Mouse (Mus musculus): ENCODE data around the gene Defb21. TPM values are rescaled to one million over a fixed set of nuclear protein-coding genes. Genes with fewer than 3 reads are reported as not detected.

Gene Defb21
- total and polyA plus RNA-seq, 2 experiments from 2014 or later: not detected

DNA sequence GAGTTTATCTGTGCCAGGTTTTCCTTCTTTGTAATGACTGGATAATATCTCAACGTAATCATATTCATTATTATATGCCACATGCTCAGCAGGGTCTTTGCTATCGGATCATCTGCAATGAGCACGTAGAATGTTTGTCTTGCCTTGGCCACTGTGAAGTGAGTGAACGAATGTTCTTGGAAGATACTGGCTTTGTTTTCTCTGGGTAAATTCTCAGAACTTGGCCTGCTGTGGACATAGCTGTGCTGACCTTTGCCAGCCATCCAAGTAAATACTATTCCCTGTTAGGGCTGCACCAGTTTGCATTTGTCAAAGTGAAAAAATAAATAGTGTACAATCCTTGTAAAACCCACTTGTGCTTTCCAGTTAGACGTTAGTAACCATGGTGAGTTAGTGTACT is 24.4 kb upstream of the Defb21 start:
- no peak for DNase-seq (ENCODE audit: low spot score)
- no peak overlapping the region for H3K27ac ChIP-seq (ENCODE audit: low read depth, low read length)
- no peak overlapping the region for H3K9ac ChIP-seq (replicated peaks; ENCODE audit: low read length, poor library complexity, severe bottlenecking)
- H3K4me3 ChIP-seq (ENCODE audit: low read depth, low read length): no peak overlapping the region
- 79% methylated on average over 5 of the region's 5 CpGs for WGBS
- H3K4me2 ChIP-seq (ENCODE audit: low read depth, low read length, poor library complexity, severe bottlenecking): no peak overlapping the region
- H3K27me3 ChIP-seq (ENCODE audit: insufficient read depth, low read length): no peaks in the 10 kb centered on the region
- TF ChIP-seq CTCF (IDR thresholded peaks at IDR 0.05): no peak
- H3K4me1 ChIP-seq (ENCODE audit: insufficient read depth, low read length): no peaks in the 10 kb centered on the region
- H3K36me3 ChIP-seq (ENCODE audit: insufficient read depth, low read length): no peaks in the 10 kb centered on the region
- H3K9me3 ChIP-seq (ENCODE audit: low read length): no peaks in the 10 kb centered on the region
- ATAC-seq (ENCODE audit: low FRiP score): no peak

DNA sequence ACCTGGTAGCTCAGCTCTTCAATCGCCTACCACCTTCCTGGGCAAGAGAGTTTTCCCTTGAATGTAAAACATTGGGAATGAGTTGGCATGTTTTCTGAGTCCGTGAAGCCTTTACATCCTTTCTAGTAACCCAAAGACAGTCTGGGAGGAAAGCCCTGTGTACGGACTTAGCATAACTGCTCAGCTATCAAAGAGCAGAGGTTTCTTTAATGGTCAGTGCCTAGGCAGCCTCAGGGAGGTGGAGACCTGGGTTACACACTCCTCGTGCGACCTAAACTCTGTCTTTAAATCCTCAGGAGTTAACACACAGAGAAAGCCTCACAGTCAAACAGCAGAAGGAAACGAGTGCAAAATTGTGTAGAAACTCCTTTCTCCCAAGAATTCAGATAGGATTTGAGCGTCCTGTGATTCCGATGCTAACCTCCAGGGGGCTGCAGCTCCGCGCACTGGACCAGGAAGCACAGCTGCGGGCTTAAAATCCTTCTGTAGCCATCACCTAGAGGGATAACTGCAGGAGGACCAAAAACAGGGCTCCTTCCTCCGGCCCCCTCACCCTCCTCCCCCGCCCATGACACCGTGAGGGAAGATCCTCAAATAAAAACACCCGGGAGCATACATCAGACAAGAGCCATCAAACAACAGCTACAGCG is 18.6 kb upstream of the Defb21 start:
- no peak for ATAC-seq (ENCODE audit: low FRiP score)
- Histone ChIP-seq H3K4me3 (ENCODE audit: low read depth, low read length) (peak overlapping the region; percentile 14; the same call in 1 of the 2 replicates), H3K4me2 (ENCODE audit: low read depth, low read length, poor library complexity, severe bottlenecking) (peak overlapping the region; percentile 37)

DNA sequence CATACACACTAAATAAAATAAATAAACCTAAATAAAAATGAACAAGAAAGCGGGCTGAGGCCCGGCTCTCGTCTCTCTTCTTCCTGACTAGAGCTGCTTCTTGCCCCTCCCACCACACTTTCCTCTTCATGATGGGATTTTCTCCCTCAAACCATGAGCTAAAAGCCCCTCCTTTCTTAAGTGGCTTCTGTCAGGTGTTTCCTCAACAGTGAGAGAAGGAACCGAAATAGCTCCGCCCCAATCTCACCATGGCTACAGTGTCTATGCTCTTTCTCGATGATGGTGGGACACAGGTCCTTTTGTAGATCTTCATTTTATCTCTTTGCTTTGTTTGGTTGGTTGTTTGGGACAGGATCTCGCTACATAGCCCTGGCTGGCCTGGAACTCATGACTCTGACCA is 15.9 kb upstream of the Defb21 start:
- Histone ChIP-seq H3K9ac (replicated peaks; ENCODE audit: low read length, poor library complexity, severe bottlenecking) (no peak overlapping the region), H3K36me3 (ENCODE audit: insufficient read depth, low read length) (no peaks in the 10 kb centered on the region), H3K27me3 (ENCODE audit: insufficient read depth, low read length) (no peaks in the 10 kb centered on the region), H3K9me3 (ENCODE audit: low read length) (no peaks in the 10 kb centered on the region), H3K4me2 (ENCODE audit: low read depth, low read length, poor library complexity, severe bottlenecking) (no peak overlapping the region), H3K4me1 (ENCODE audit: insufficient read depth, low read length) (no peaks in the 10 kb centered on the region; the same call in 1 of the 2 replicates), H3K4me3 (ENCODE audit: low read depth, low read length) (no peak overlapping the region), H3K27ac (ENCODE audit: low read depth, low read length) (no peak overlapping the region)
- no peak for DNase-seq (ENCODE audit: low spot score)
- 91% methylated on average over 7 of the region's 7 CpGs for WGBS
- no peak for ATAC-seq (ENCODE audit: low FRiP score)
- no peak for TF ChIP-seq CTCF (IDR thresholded peaks at IDR 0.05)

More for the DNA sequence above, 18.6 kb upstream of the Defb21 start:
- no peak overlapping the region for H3K27ac ChIP-seq (ENCODE audit: low read depth, low read length)
- no peaks in the 10 kb centered on the region for H3K9me3 ChIP-seq (ENCODE audit: low read length)
- H3K9ac ChIP-seq (replicated peaks; ENCODE audit: low read length, poor library complexity, severe bottlenecking): 0 out of 2 replicates have a peak overlapping the region, but pooled peaks have one; percentile 29
- peak; percentile 72 for DNase-seq (ENCODE audit: low spot score)
- H3K4me1 ChIP-seq (ENCODE audit: insufficient read depth, low read length): no peaks in the 10 kb centered on the region; the same call in 1 of the 2 replicates
- H3K36me3 ChIP-seq (ENCODE audit: insufficient read depth, low read length): no peaks in the 10 kb centered on the region
- WGBS: 11% methylated on average over 16 of the region's 16 CpGs
- TF ChIP-seq CTCF (IDR thresholded peaks at IDR 0.05): peak; percentile 83
- no peaks in the 10 kb centered on the region for H3K27me3 ChIP-seq (ENCODE audit: insufficient read depth, low read length)

DNA sequence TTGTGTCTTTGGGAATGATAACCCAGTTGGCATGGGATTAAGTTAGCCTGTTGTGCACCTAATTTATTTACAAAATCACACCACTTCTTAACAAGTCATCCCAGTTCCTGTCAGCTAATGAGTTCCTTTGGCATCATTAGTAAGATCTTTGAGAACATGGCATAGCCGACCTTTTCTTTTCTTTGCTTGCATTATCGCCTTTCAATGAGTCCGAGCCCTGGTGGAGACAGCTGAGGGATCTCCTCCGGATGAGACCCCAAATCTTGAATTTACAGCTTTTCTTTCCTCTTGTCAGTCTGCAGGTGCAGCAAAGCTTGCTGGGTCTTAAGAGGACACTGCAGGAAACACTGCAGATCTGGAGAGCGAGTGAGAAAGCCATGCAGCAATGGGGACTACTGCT is 3.5 kb upstream of the Defb21 start, which contains the start of gene Gm17416:
Gene Gm17416, plus strand, starts transcription at position 301 of the 400 bp plus-strand sequence.
- no peak for TF ChIP-seq CTCF (IDR thresholded peaks at IDR 0.05)
- WGBS: 93% methylated on average over 5 of the region's 5 CpGs
- no peaks in the 10 kb centered on the region for H3K36me3 ChIP-seq (ENCODE audit: insufficient read depth, low read length)
- ATAC-seq (ENCODE audit: low FRiP score) (no peak), DNase-seq (ENCODE audit: low spot score) (no peak)
- H3K9me3 ChIP-seq (ENCODE audit: low read length): no peaks in the 10 kb centered on the region
- no peaks in the 10 kb centered on the region for H3K4me1 ChIP-seq (ENCODE audit: insufficient read depth, low read length)
- no peak within 1 kb of the TSS for H3K9ac ChIP-seq (replicated peaks; ENCODE audit: low read length, poor library complexity, severe bottlenecking)
- no peak within 1 kb of the TSS for H3K27ac ChIP-seq (ENCODE audit: low read depth, low read length)
- no peak within 1 kb of the TSS for H3K4me2 ChIP-seq (ENCODE audit: low read depth, low read length, poor library complexity, severe bottlenecking)
- no peak within 1 kb of the TSS for H3K4me3 ChIP-seq (ENCODE audit: low read depth, low read length)
- H3K27me3 ChIP-seq (ENCODE audit: insufficient read depth, low read length): no peaks in the 10 kb centered on the region

DNA sequence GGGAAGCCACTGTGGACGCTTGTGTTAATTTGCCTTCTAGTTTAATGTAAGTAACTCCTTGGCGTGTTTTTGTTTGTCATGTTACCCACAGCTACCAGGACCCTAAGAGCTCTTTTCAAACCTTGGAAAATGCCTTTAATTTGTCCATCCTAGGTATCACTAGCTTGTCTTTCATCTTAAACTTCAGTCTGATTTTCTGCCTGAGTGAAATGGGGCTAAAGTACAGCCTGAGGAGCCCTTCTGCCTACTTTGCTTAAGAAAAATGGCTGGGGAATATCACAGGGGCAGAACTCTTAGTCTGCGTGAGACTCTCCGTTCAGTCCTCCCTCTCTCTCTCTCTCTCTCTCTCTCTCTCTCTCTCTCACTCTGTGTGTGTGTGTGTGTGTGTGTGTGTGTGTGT is 2.7 kb upstream of the Defb21 start:
- Histone ChIP-seq H3K9me3 (ENCODE audit: low read length) (no peaks in the 10 kb centered on the region), H3K9ac (replicated peaks; ENCODE audit: low read length, poor library complexity, severe bottlenecking) (no peak overlapping the region), H3K4me1 (ENCODE audit: insufficient read depth, low read length) (no peaks in the 10 kb centered on the region), H3K27ac (ENCODE audit: low read depth, low read length) (no peak overlapping the region), H3K27me3 (ENCODE audit: insufficient read depth, low read length) (no peaks in the 10 kb centered on the region), H3K4me3 (ENCODE audit: low read depth, low read length) (no peak overlapping the region), H3K36me3 (ENCODE audit: insufficient read depth, low read length) (no peaks in the 10 kb centered on the region), H3K4me2 (ENCODE audit: low read depth, low read length, poor library complexity, severe bottlenecking) (no peak overlapping the region)
- no peak for TF ChIP-seq CTCF (IDR thresholded peaks at IDR 0.05)
- 83% methylated on average over 4 of the region's 4 CpGs for WGBS
- ATAC-seq (ENCODE audit: low FRiP score) (no peak), DNase-seq (ENCODE audit: low spot score) (no peak)

DNA sequence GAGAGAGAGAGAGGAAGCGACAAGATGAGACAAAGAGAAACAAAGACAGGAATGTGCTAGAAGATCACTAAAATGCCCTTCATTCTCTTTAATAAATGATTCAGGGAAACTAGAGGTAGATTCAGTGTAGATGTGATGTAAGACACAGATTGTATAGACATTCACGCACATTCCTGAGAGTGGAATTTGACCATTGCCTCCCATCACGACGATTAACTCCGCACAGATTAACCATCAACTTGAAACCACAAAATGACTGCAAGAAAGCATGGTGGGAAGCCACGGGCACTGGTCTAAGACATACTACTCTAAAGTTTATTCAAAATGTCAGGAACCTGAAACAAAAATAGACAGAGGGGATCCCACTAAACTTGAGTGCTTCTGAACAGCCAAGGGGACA is 2.2 kb upstream of the Defb21 start:
- Histone ChIP-seq H3K27ac (ENCODE audit: low read depth, low read length) (no peak overlapping the region), H3K4me2 (ENCODE audit: low read depth, low read length, poor library complexity, severe bottlenecking) (no peak overlapping the region), H3K27me3 (ENCODE audit: insufficient read depth, low read length) (no peaks in the 10 kb centered on the region), H3K4me1 (ENCODE audit: insufficient read depth, low read length) (no peaks in the 10 kb centered on the region), H3K4me3 (ENCODE audit: low read depth, low read length) (no peak overlapping the region), H3K9ac (replicated peaks; ENCODE audit: low read length, poor library complexity, severe bottlenecking) (no peak overlapping the region), H3K36me3 (ENCODE audit: insufficient read depth, low read length) (no peaks in the 10 kb centered on the region), H3K9me3 (ENCODE audit: low read length) (no peaks in the 10 kb centered on the region)
- ATAC-seq (ENCODE audit: low FRiP score): no peak
- WGBS: 84% methylated on average over 6 of the region's 6 CpGs
- no peak for TF ChIP-seq CTCF (IDR thresholded peaks at IDR 0.05)
- no peak for DNase-seq (ENCODE audit: low spot score)

All from midbrain, postnatal 0 days (tissue).